Mouse (Mus musculus): ENCODE data around the gene Insm1. TPM values are rescaled to one million over a fixed set of nuclear protein-coding genes. Genes with fewer than 3 reads are reported as not detected.

Insm1 gene
- total RNA-seq, 2 experiments from 2014 or later = 5.7 to 6.1 TPM

DNA sequence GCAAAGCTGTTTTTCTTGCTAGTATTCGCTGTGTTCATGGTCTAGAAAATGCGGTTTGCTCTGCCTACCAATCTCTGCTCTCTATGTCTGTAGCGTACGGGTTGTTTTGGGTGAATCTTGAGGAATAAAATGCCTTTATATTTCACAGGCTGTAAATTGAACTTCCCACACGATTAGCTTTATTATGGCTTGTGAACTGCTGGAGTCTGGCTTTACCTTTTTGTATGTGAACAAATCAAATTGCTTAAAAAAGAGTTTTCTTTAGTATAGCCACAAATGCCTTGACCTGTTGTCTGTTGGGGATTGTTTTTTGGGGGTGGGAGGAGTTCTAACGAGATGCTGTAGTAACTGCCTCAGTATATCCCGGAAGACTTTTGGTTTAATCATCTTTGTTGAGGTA is 2.4 kb downstream of the Insm1 start:
- no peak for DNase-seq

DNA sequence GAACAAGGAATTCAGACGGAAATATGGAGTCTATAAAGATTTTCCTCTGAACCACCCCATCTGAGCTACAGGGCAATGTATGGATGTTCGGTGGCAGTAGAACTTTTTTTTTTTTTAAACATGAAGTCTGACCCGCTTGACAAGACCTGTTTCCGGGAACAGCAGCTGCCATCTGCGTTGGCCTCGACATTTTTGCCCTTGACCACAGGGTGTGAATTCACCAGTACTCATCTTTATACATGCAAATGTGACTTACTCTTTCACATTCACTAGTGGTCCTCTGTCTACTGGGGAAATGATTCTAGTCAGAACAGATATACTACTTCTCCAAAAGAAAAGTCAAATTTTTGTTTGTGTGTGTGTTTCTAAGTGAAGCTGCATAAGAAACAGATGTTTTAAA is 4.1 kb downstream of the Insm1 start:
- DNase-seq = no peak

- DNase-seq = peak; percentile 80
Measured at GRCm38 (mm10) chr2:146226484-146226883, 4.8 kb downstream of the Insm1 start.

GRCm38 (mm10) chr2:146227646-146228045 is 5.9 kb downstream of the Insm1 start:
- DNase-seq = no peak

DNA sequence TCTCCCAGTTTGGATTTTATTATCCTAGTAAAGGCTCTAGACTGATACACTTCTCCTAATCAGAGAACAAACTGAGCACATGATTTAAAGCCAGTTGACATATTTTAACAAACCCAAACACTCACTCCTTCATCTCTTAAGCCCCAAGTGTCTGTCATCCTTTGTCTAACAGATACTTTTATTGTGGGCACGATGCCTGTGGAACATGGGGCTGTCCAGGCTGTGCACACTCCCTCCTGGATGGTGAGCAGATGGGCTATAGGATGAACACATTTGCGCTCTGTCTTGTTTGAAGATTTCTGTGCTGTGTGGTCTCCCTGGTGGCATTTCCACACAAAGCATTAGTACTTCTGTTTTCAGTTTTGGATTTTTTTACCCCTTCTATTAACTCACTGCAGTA is 6.7 kb downstream of the Insm1 start:
- no peak for DNase-seq

DNA sequence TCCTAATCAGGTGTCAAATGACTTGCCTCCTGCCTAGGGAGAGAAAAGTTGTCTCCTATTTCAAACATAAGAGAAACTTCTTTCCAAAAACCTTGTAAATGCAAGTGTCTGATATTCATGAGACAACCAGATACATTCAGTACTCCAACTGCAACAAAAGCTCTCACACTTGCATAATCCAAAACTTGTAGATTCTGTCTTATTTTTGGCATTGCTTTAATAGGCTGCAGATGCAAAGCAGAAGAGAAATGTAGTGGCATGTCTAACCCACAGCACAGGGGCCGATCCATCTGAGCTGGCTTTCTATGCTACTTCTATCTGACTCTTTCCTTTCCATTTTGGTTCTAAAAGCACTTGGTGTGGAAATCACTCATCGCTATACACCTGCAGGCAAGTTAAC is 9.8 kb downstream of the Insm1 start:
- no peak for DNase-seq

DNA sequence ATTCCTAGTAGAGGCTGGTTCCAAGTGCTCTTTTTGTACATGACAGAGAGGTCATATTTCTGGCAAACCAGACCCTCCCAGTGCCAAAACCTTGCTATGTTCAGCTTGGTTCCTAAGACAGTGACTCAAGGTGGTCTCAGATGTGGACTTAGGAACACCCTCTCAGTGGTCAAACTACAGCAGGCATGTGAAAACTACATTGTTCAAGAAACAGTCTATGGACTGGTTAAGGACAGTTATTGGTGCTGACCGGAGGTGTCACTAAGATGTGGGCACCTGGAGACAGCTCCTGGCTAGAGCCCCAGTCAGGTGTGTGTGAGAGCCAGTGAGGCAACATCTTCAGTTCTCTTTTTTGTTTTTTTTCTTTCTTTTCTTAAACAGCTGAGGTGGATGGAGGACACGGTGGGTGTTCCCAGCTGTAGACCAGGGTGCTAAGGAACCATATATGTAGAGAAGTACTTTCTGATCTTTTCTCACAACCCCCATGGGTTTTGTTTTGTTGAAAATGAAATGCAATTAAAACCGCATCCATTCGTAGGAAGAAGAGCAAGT is 17.6 kb downstream of the Insm1 start:
- no peak for DNase-seq

DNA sequence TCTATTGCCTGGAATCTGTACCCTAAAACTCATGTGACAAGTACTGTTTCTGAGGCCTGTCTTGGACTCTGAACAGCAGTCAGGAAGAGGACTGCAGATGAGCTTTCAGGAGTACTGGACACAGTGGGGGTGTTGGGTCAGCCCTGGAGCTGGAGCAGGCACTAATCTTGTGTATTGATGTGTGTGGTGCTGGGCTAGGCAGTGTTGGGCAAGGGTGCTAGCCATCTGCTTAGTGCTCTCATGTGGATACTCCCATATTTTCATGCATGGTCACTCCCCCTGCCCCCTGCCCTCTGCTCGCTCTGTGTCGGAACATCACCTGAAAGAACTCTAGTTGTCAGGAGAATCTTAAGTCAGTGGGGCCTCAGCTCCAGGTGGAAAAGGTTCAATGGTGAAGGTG is 22.3 kb downstream of the Insm1 start:
- no peak for DNase-seq

DNA sequence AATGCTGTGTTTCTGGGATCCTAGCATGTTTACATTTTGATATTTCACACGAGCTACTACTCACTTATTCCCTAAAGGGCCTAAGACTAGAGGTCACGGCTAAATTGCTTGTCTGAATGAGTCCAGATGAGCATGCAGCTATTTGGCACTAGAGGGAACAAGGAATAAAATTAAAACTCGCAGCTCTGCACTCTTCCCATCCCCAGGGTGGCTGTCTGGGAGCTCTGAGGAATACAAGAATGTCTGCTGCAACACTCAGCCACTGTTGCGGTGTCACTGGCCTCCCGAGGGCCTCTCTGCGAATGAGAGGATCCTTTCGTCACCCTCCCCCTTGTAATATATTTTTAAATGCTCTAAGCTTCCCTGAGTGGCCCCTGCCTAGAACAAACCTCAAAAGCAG is 23.7 kb downstream of the Insm1 start:
- peak; percentile 40 for DNase-seq

DNA sequence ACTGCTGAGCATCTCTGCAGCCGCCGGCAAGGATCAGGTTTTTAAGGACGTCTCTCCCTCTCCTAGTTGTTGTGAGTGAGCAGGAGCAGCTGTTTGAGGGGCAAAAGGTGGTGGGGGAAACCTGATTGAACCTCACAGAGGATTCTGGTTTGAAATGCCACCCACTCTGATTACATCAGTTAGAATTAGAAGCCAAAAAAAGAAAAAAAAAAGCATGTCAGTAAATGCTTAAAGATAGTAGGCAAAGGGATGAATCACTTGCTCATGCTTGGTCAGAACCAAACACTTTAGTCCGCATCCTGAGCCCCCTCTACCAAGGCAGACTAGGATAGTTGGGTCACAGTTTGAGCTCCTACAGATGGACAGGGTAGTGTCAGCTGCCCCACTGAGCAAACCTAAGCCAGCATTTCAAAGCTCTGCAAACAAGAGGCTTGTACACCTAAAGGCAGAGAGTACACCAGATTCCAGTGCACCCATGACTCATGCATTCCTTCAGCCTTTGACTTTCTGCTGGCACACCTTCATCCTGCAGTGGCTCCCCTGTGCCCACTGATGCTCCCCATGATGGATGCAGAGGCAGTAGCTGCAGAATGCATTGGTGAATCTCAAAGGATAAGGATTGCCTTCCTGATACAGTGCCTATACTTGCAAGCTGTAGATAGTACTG is 24.8 kb downstream of the Insm1 start:
- DNase-seq = no peak

DNA sequence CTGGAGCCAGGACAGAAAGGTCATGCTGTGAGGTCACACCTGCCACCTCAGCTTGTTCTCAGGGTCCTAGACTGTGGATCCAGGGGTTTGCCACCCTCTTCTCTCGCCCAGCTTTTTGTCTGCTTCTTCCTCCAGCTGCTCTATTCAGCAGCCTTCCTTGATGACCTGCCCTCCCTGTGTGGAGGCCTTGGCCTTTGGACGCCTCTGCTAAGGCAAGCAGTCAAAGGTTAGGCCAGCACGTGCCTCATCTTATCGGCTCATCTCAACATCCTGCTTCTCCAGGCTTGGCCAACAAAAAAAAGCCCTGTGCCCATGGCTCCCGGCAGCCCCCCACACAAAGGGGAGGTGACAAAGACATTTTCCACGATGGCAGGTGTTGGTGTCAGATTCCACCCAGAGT is 25.9 kb downstream of the Insm1 start:
- DNase-seq = no peak

DNA sequence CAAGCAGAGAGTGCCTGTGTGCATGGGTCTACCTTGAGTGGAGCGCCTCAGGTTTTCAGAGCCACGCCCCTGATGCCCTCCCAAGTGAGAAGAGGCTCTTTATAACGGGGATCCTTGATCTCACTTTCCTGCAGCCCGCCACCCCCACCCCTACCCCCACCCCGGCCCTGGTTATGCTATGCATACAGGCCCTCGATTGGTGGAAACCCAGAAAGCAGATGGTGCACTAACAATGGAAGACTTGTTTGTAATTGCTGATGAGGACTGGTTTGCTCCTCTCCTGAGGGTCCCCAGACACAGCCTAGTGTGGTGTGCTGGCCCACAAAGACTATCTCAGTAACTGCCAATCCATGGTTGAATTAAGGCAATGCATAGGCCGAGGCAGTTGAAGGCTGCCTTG is 27.3 kb downstream of the Insm1 start:
- no peak for DNase-seq

GRCm38 (mm10) chr2:146250236-146250904 is 28.6 kb downstream of the Insm1 start:
- no peak for DNase-seq

- DNase-seq = no peak
Measured at GRCm38 (mm10) chr2:146254387-146254786, 32.7 kb downstream of the Insm1 start.

DNA sequence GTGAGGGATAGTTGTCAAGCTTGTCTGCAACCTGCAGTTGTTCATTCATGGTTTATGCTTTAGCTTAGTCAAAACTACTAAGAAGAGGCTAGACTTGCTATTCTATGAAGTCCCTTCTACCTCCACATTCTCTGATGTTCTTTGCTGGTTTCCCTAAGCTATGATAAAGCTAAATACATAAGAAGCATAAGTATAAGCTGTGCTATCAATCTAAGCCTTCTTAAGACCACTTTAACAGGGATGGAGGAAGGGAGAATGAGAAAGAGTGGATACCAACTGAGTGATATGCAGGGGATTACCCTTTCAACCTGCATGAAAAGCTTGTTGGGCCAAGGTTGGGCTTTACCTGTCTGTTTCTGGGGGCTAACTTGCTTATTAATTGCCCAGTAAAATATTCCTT is 33.9 kb downstream of the Insm1 start:
- DNase-seq = no peak

GRCm38 (mm10) chr2:146256321-146256875 is 34.7 kb downstream of the Insm1 start:
- peak; percentile 50 for DNase-seq

- DNase-seq = no peak
Measured at GRCm38 (mm10) chr2:146257037-146257436, 35.3 kb downstream of the Insm1 start.

DNA sequence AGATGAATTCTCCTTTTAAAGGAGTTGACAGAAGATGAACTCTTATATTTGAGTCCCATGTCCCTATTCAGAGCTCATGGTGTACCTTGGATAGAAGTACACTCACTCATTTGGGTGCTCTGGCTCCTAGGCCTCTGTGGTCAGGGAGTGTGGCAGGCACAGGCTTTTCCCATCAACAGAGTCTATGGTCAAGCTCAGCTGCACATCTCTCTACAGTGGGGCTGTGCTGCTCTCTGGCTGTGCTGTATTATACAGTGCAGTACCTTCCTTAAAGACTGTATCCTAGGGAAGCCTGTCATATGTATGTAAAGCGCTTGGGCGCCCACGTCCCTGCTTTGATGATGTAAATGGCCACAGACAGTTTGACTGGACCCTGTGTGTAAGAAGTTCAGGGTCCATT is 35.9 kb downstream of the Insm1 start:
- DNase-seq = no peak

GRCm38 (mm10) chr2:146258736-146259469 is 37.2 kb downstream of the Insm1 start:
- no peak for DNase-seq

GRCm38 (mm10) chr2:146259787-146260560 is 38.3 kb downstream of the Insm1 start:
- DNase-seq = no peak

DNA sequence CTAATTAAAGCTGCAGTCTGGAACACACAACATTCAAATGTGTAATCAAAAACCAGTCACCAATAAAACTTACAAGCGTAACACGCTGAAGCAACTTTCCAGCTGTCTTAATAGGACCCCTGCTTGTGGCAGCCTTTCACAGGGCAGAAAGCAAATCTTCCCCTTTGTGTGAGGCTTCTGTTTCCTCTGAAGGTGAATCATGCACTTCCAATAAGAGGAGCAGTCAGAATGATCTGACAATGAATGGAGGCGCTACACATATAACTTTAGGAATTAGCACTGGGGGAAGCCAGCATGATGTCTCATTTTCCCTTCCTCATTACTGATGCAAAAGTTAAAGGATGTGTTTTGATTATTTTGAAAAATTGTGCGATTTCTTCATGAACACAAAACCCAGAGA is 39.4 kb downstream of the Insm1 start:
- no peak for DNase-seq

DNA sequence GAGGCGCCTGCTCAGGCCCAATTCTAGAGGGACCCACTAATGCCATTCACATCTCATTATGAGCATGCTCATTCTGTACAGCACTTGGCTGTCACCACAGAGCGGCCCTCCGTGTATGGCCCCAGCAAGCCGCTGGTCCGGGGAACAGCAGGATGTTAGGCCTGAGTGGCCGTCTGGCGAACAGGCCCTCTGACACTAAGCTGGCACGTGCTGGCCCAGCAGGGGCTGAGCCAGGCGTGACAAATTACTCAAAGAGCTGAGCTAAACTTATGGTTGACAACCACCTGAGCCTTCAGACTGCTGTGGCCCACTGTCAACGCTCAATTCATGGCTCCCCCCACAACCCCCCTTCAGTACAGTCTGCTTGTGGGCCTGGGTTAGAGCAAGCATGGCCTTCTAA is 40.5 kb downstream of the Insm1 start:
- DNase-seq = peak; percentile 9
